Mouse (Mus musculus): Measurements from ENCODE around the gene Arhgap9.

GRCm38 (mm10) chr10:127274261-127275022, 47.3 kb upstream of the Arhgap9 start:
- TF ChIP-seq POLR2A (IDR thresholded peaks at IDR 0.05; ENCODE audit: control insufficient read depth, extremely low read depth, insufficient read depth, low read length, poor library complexity), result no peak
- TF ChIP-seq CTCF (IDR thresholded peaks at IDR 0.05; ENCODE audit: borderline replicate concordance, control insufficient read depth, extremely low read depth, insufficient read depth, low read length, poor library complexity), result no peak
